Mouse (Mus musculus) forebrain, embryonic 14.5 days (tissue): ENCODE data around the gene Zmym2. TPM values are rescaled to one million over a fixed set of nuclear protein-coding genes. Genes with fewer than 3 reads are reported as not detected.

ENCODE experiments used
- ATAC-seq: fragments of 200-750 bp; cut with Nextera tagmentation; 2 replicates; pipeline ENCODE4 v1.8.0; 2017; ENCODE audit warnings: mild to moderate bottlenecking, moderate library complexity
- DNase-seq: peaks from one replicate; pipeline ENCODE4 v3.0.0-alpha.2; 2015; ENCODE audit warnings: low spot score
- H3K27ac ChIP-seq: fragments of 300-500 bp; sonication (generic); 2 replicates; pipeline ENCODE4 v1.5.1; 2014; ENCODE audit warnings: low read depth, mild to moderate bottlenecking, control low read depth, low read length, moderate library complexity
- H3K27me3 ChIP-seq: fragments of 300-500 bp; sonication (generic); replicated peaks from 2 replicates; pipeline ENCODE4 v1.6.1; 2014; ENCODE audit warnings: low read length, control low read depth, mixed read lengths; ENCODE audit not compliant: control insufficient read depth, insufficient read depth
- H3K36me3 ChIP-seq: fragments of 300-500 bp; sonication (generic); 2 replicates; pipeline ENCODE4 v1.6.1; 2014; ENCODE audit warnings: low read length, control low read depth; ENCODE audit not compliant: control insufficient read depth, insufficient read depth
- H3K4me1 ChIP-seq: fragments of 300-500 bp; sonication (generic); 2 replicates; pipeline ENCODE4 v1.6.1; 2014; ENCODE audit warnings: antibody characterized with exemption, low read length, control low read depth; ENCODE audit not compliant: control insufficient read depth, insufficient read depth
- H3K4me2 ChIP-seq: fragments of 300-500 bp; sonication (generic); 2 replicates; pipeline ENCODE4 v1.6.1; 2014; ENCODE audit warnings: mild to moderate bottlenecking, control low read depth, low read length
- H3K4me3 ChIP-seq: fragments of 300-500 bp; sonication (generic); 2 replicates; pipeline ENCODE4 v1.5.1; 2014; ENCODE audit warnings: low read depth, low read length, control low read depth
- H3K9ac ChIP-seq: fragments of 300-500 bp; sonication (generic); 2 replicates; pipeline ENCODE4 v1.6.1; 2014; ENCODE audit warnings: mild to moderate bottlenecking, low read length, control low read depth, moderate library complexity
- H3K9me3 ChIP-seq: fragments of 300-500 bp; sonication (generic); replicated peaks from 2 replicates; pipeline ENCODE4 v1.6.1; 2016; ENCODE audit warnings: low read length, control low read depth, mixed read lengths; ENCODE audit not compliant: control insufficient read depth
- WGBS: fragments of 180-500 bp; shearing (Covaris S2); extraction: QIAGEN DNeasy Blood & Tissue Kit; methylation state at CpG from one replicate; pipeline ENCODE4 v1.1.7; 2014; 5-methylcytosine and 5-hydroxymethylcytosine counted together
- polyA plus RNA-seq: library from polyadenylated mRNA; unstranded; fragments of >200 nt; fragmentation: Nextera tagmentation; extraction: Ambion mirVana; gene quantifications from 2 replicates; pipeline ENCODE4 v1.2.1, GENCODE M21; 2014

Zmym2 gene
- polyA plus RNA-seq, 1 experiment from 2014 or later, result 54.7 TPM

- ATAC-seq, result no peak
- no peak for DNase-seq
- Histone ChIP-seq H3K4me1 (no peaks in the 10 kb centered on the region), H3K27ac (no peak overlapping the region), H3K4me3 (no peak overlapping the region), H3K9ac (no peak overlapping the region), H3K4me2 (no peak overlapping the region), H3K9me3 (no peaks in the 10 kb centered on the region), H3K36me3 (peaks cover 26% of the 10 kb centered on the region), H3K27me3 (no peaks in the 10 kb centered on the region)
- WGBS, result 100% methylated on average over 1 of the region's 1 CpGs
Observed at GRCm38 (mm10) chr14:56896521-56896920, 10.1 kb downstream of the Zmym2 start.

GRCm38 (mm10) chr14:56897475-56897874 lies 11.0 kb downstream of the Zmym2 start:
- peaks cover 32% of the 10 kb centered on the region for H3K36me3 ChIP-seq
- H3K9me3 ChIP-seq, result no peaks in the 10 kb centered on the region
- no peaks in the 10 kb centered on the region for H3K4me1 ChIP-seq
- WGBS, result 96% methylated on average over 2 of the region's 2 CpGs
- DNase-seq, result no peak
- no peak overlapping the region for H3K4me3 ChIP-seq
- H3K27me3 ChIP-seq, result no peaks in the 10 kb centered on the region
- no peak overlapping the region for H3K9ac ChIP-seq
- ATAC-seq, result no peak
- no peak overlapping the region for H3K4me2 ChIP-seq
- no peak overlapping the region for H3K27ac ChIP-seq

GRCm38 (mm10) chr14:56899656-56900055 lies 13.2 kb downstream of the Zmym2 start:
- H3K9me3 ChIP-seq, result no peaks in the 10 kb centered on the region
- no peak overlapping the region for H3K27ac ChIP-seq
- H3K36me3 ChIP-seq, result peaks cover 33% of the 10 kb centered on the region; the same call in 1 of the 2 replicates
- no peak overlapping the region for H3K9ac ChIP-seq
- H3K27me3 ChIP-seq, result no peaks in the 10 kb centered on the region
- no peaks in the 10 kb centered on the region for H3K4me1 ChIP-seq
- ATAC-seq (no peak), DNase-seq (no peak)
- H3K4me2 ChIP-seq, result no peak overlapping the region
- no peak overlapping the region for H3K4me3 ChIP-seq

DNA sequence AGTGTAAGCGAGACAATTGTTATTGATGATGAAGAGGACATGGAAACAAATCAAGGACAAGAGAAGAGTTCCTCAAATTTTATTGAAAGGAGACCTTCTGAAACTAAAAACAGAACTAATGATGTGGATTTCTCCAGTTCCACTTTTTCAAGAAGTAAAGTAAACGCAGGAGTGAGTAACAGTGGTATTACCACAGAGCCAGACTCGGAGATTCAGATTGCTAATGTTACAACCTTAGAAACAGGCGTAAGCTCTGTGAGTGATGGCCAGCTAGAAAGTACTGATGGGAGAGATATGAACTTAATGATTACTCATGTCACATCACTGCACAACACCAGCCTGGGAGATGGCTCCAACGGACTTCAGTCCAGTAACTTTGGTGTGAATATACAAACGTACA lies 16.6 kb downstream of the Zmym2 start:
- Histone ChIP-seq H3K4me3 (no peak overlapping the region), H3K4me1 (no peaks in the 10 kb centered on the region), H3K27ac (no peak overlapping the region), H3K9ac (no peak overlapping the region), H3K4me2 (no peak overlapping the region), H3K36me3 (peaks cover 37% of the 10 kb centered on the region; the same call in 1 of the 2 replicates), H3K27me3 (no peaks in the 10 kb centered on the region), H3K9me3 (no peaks in the 10 kb centered on the region)
- ATAC-seq (no peak), DNase-seq (no peak)
- 95% methylated on average over 6 of the region's 6 CpGs for WGBS

- WGBS, result 91% methylated on average over 1 of the region's 1 CpGs
Observed at GRCm38 (mm10) chr14:56905696-56906095, 19.2 kb downstream of the Zmym2 start.

DNA sequence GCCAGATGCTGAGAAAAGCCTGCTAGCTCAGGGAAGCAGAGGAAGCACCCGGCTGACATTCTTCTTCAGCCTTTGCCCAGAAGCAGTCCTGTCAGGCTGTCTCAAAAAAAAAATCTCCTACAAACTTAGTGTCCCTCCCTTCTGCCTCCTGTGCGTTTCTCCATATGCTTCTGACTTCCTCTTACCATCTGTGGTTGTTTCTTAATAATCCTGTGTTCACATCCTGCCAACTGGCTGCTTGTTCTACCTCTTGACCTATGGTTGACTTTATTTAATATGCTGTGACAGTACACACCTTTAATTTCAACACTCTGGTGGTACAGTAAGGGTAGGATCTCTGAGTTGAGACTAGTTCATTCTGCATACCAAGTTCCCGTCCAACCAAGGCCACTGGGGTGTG lies 32.1 kb downstream of the Zmym2 start:
- DNase-seq (no peak), ATAC-seq (no peak)
- H3K27me3 ChIP-seq, result no peaks in the 10 kb centered on the region
- H3K4me2 ChIP-seq, result no peak overlapping the region
- no peak overlapping the region for H3K27ac ChIP-seq
- peaks cover 26% of the 10 kb centered on the region for H3K36me3 ChIP-seq
- 79% methylated on average over 3 of the region's 3 CpGs for WGBS
- H3K9me3 ChIP-seq, result no peaks in the 10 kb centered on the region
- H3K4me3 ChIP-seq, result no peak overlapping the region
- no peak overlapping the region for H3K9ac ChIP-seq
- no peaks in the 10 kb centered on the region for H3K4me1 ChIP-seq

More at GRCm38 (mm10) chr14:56905696-56906095, 19.2 kb downstream of the Zmym2 start:
- no peaks in the 10 kb centered on the region for H3K4me1 ChIP-seq
- no peak overlapping the region for H3K9ac ChIP-seq
- H3K9me3 ChIP-seq, result no peaks in the 10 kb centered on the region
- no peak overlapping the region for H3K4me3 ChIP-seq
- H3K4me2 ChIP-seq, result no peak overlapping the region
- DNase-seq, result no peak
- no peak overlapping the region for H3K27ac ChIP-seq
- H3K27me3 ChIP-seq, result no peaks in the 10 kb centered on the region
- ATAC-seq, result no peak
- peaks cover 30% of the 10 kb centered on the region; the same call in 1 of the 2 replicates for H3K36me3 ChIP-seq

- Histone ChIP-seq H3K9me3 (no peaks in the 10 kb centered on the region), H3K4me2 (no peak overlapping the region), H3K4me3 (no peak overlapping the region), H3K27me3 (no peaks in the 10 kb centered on the region), H3K36me3 (peaks cover 53% of the 10 kb centered on the region), H3K4me1 (no peaks in the 10 kb centered on the region), H3K27ac (no peak overlapping the region), H3K9ac (no peak overlapping the region)
- ATAC-seq (no peak), DNase-seq (no peak)
- WGBS, result 94% methylated on average over 6 of the region's 6 CpGs
Observed at GRCm38 (mm10) chr14:56935481-56935880, 49.0 kb downstream of the Zmym2 start.

DNA sequence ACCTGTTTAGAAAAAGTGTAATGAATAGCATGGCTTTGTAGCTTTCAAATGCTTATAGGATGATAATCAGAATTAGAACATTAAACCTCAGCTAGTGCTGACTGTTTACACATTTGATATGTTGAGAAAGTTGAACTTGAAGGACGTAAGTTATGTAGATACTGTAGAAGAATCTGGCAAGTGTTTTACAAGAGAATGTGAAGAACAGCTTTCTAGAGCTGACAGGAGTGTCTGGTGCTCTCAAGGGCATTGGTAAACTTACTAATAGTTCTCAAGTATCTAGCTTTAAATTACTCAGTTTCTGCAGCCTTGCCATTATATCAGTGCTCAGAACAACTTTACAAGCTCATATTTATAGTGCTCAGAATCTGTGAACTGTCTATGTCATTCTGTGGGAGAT lies 53.5 kb downstream of the Zmym2 start:
- Histone ChIP-seq H3K27me3 (no peaks in the 10 kb centered on the region), H3K9me3 (no peaks in the 10 kb centered on the region), H3K4me3 (no peak overlapping the region), H3K4me1 (no peaks in the 10 kb centered on the region), H3K27ac (no peak overlapping the region), H3K4me2 (no peak overlapping the region), H3K36me3 (peaks cover 63% of the 10 kb centered on the region), H3K9ac (no peak overlapping the region)
- 97% methylated on average over 1 of the region's 1 CpGs for WGBS
- ATAC-seq, result no peak
- no peak for DNase-seq

- 91% methylated on average over 4 of the region's 4 CpGs for WGBS
- no peak overlapping the region for H3K27ac ChIP-seq
- DNase-seq (no peak), ATAC-seq (no peak)
- no peak overlapping the region for H3K9ac ChIP-seq
- H3K4me1 ChIP-seq, result no peaks in the 10 kb centered on the region
- H3K36me3 ChIP-seq, result peaks cover 72% of the 10 kb centered on the region
- no peak overlapping the region for H3K4me3 ChIP-seq
- H3K4me2 ChIP-seq, result no peak overlapping the region
- no peaks in the 10 kb centered on the region for H3K27me3 ChIP-seq
- no peaks in the 10 kb centered on the region for H3K9me3 ChIP-seq
Observed at GRCm38 (mm10) chr14:56952928-56953327, 66.5 kb downstream of the Zmym2 start.
